Mouse (Mus musculus): Measurements from ENCODE around the gene Prmt8.

Gene Prmt8

GRCm38 (mm10) chr6:127739921-127740320 is 29.4 kb downstream of the Prmt8 start:
- no peak for ATAC-seq (ENCODE audit: low TSS enrichment)

GRCm38 (mm10) chr6:127735130-127735981 is 33.9 kb downstream of the Prmt8 start:
- ATAC-seq (ENCODE audit: low TSS enrichment): no peak

GRCm38 (mm10) chr6:127723126-127723525 is 46.1 kb downstream of the Prmt8 start:
- no peak for ATAC-seq (ENCODE audit: low TSS enrichment)

GRCm38 (mm10) chr6:127719875-127720274 is 49.4 kb downstream of the Prmt8 start:
- peak; percentile 69 for ATAC-seq (ENCODE audit: low TSS enrichment)

GRCm38 (mm10) chr6:127717239-127718137 is 51.8 kb downstream of the Prmt8 start:
- ATAC-seq (ENCODE audit: low TSS enrichment): no peak

- no peak for ATAC-seq (ENCODE audit: low TSS enrichment)
These were observed 53.8 kb downstream of the Prmt8 start for GRCm38 (mm10) chr6:127715428-127715827.

DNA sequence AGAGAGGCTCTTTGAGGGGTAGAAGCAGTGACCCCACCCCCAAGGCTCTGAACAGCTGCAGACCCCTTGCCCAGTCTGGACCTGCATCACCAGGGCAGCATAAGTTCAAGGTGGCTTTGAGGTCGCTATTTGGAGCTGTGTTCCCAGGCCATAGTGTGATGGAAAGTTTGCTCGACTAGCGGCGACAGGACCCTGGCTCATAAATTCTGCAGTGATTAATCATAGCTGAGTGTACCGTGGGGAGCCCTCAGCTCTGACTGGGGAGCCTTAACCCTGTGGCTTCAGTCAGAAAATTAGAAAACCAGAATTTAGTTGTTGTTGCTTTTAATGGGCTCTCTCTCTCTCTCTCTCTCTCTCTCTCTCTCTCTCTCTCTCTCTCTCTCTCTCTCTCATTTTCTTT is 54.4 kb downstream of the Prmt8 start:
- no peak for ATAC-seq (ENCODE audit: low TSS enrichment)

- ATAC-seq (ENCODE audit: low TSS enrichment): peak; percentile 44; the same call in 1 of the 2 replicates
These were observed 61.0 kb downstream of the Prmt8 start for GRCm38 (mm10) chr6:127708218-127708628.

DNA sequence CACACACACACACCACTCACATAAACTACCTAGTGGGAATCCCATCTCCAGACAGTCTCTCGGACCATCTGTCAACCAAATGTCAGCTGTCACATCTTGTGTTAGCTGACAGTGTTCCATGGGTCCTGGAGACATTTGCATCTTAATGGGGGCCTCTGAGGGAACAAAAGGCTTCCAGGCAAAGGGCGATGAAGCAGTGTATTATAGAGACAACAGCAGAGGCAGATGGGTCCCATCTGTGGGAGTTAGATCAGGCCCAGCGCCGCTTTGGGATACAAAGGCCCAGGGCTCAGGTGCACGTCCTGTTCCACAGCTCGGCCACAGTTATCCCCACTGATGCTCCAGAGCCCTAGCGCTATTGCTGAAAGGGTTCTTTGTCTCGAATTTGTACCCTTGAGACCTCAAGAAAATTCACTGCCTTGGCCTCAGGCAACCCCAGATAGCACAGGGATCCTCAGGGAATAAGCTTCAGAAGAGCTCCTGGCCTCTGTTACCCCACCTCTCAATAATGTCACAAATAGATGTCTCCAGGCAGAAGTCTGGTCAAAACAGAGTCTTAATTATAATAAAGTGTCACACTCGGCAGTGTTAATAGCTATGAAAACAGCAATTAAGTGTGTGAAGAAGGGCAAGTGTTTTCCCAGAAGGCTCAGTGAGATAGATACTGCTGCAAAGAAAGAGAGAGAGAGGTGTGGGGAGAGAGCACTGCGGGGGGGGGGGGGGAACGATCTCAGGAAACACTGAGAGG is 68.1 kb downstream of the Prmt8 start:
- ATAC-seq (ENCODE audit: low TSS enrichment): no peak

DNA sequence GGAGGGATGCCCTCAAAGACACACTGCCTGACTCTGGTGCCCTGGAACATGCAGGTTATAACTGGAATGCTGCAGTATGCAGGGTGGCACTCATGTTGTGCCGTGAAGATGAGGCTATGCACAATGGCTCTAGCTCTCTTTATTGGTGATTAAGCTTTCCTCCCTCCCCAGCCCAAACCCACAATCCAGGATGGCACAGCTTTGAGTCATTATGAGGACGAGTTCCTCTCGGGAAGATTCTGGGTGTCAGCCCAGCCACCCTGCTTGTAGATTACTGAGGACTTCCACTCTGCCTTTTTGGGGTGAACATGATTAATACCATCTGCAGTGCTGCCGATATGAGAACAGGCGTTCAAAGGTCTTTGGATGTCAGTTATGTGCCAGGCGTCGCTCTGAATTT is 75.6 kb downstream of the Prmt8 start:
- peak; percentile 27 for ATAC-seq (ENCODE audit: low TSS enrichment)

DNA sequence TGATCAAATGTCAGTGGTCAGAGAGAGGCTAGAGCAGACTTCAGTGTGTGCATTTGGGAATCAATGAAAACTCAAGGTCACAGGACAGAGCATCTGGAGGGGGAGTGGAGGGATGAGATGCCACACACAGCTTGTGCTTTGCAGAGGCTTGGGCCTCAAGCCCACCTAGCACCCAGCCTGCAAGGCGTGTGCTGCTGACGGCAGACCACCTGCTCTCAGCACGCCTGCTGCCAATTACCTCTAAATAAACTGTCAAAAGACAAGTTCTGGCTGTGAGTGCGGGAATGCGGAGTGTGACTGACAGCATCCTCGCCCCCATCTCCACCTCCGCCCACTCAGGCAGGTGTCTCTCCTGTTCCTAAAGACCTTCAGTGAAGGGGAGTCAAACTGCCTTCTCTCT is 77.0 kb downstream of the Prmt8 start:
- peak; percentile 15 for ATAC-seq (ENCODE audit: low TSS enrichment)

- ATAC-seq (ENCODE audit: low TSS enrichment): no peak
These were observed 82.0 kb downstream of the Prmt8 start for GRCm38 (mm10) chr6:127687181-127687860.

DNA sequence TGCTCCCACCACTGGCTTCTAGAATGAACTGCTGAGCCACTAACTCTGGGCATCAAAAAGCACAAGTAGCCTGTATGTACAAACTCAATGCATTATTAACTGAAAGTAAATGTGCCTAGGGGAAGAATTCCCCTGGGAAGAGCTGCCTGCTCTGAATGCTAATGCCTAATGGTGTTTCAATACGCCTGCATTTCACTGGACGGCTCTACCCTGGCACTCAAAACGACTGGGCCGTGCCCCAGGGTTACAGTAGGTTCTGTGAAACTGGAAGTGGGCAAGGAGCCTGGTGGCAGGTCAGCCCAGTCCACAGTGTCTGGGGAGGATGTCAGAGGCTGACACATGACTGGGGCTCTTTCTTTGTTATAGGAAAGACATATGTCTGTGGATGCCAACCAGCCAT is 84.3 kb downstream of the Prmt8 start:
- ATAC-seq (ENCODE audit: low TSS enrichment): no peak

GRCm38 (mm10) chr6:127683561-127683960 is 85.7 kb downstream of the Prmt8 start:
- no peak for ATAC-seq (ENCODE audit: low TSS enrichment)

DNA sequence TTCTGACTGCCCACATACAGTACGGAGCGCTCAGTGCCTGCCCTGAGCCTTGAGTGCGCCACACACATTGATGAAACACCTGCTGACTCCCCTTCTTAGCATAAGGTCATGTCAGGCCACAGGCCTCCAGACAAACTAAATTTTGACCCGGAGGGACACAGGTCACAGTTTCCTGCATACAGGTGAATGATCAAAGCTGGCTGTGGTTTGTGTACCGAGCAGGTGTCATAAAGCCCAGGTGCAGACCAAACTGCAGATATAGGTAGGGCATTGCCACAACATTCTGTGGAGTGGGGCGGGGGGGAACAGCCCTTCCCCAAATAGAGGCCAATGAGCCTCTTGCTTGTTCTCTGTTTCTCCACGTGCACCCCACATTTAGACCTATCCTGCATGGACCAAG is 88.5 kb downstream of the Prmt8 start:
- ATAC-seq (ENCODE audit: low TSS enrichment): no peak

DNA sequence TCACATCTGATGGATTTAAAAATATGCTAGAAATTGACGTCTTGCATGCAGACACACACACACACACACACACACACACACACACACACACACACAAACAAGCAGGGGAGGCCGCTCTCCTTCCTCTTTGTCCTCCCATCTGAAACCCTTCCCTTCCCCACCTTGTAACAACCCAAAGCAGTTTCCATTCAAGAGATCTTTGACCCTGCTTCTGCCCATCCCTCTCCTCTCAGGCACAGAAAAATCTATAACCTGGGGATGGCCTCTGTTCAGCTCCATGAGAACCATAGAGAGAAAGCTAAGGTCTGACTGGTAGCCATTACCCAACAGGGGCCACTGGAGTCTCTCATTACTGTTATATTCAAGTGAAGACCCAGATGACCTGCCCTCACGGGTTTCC is 90.3 kb downstream of the Prmt8 start:
- ATAC-seq (ENCODE audit: low TSS enrichment): no peak

DNA sequence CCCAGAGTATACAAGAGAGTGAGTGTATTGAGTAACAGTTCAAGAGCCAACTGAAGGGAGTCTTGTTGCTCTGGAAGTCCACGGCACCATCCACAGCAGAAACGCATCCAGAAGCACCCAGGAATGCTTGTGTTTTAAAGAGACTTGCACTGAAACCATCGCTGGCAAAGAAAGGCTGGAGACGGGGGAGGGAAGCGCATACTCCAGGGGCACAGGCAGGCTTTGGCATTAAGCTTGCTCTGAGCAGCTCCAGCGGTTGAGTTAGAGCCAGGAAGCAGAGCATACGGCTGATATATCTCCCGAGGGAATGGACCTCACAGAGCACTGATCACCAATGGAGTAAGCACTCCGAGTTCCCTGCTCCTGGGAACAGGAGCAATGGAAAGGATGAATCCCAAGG is 91.0 kb downstream of the Prmt8 start:
- peak; percentile 76 for ATAC-seq (ENCODE audit: low TSS enrichment)

GRCm38 (mm10) chr6:127676866-127677265 is 92.4 kb downstream of the Prmt8 start:
- peak; percentile 24; the same call in 1 of the 2 replicates for ATAC-seq (ENCODE audit: low TSS enrichment)

- no peak for ATAC-seq (ENCODE audit: low TSS enrichment)
These were observed 97.2 kb downstream of the Prmt8 start for GRCm38 (mm10) chr6:127672071-127672470.

DNA sequence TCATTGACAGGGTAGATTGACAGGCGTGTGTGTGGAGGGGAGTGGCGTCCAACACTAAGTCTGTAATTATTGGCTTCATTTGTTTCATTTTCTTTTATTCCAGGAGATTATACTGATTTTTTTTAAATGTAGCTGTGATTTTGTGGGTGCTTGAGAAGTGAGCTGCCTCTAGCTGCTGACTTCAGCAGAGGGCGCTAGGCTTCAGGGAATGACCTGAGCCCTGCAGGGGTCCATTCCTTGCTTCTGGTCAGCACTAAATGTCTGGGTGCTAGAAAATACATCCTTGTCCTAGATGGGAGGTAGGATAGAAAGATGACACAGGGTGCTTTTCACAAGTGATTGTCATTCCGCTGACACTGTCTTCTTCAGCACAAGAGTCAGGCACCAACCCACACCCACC is 99.2 kb downstream of the Prmt8 start:
- no peak for ATAC-seq (ENCODE audit: low TSS enrichment)

- peak; percentile 60 for ATAC-seq (ENCODE audit: low TSS enrichment)
These were observed 100.0 kb downstream of the Prmt8 start for GRCm38 (mm10) chr6:127669313-127669712.
